26 mouse cellular contexts compared by ENCODE assay signal in genomic region chr2:77301687-77302389, GRCm38 (mm10). TPM values are rescaled to one million over a fixed set of nuclear protein-coding genes. Genes with fewer than 3 reads are reported as not detected.
DNase-seq lines count a peak whose midpoint lies in the region; ATAC-seq lines count a peak whose summit lies in the region.
"Had no signal": no experiment of that assay in that cellular context is flagged by ENCODE, and none has a peak within 500 bp of the region (broad histone marks: within the 10 kb centered on the region; RNA-seq: fewer than 3 reads in every experiment).

No protein-coding gene starts in this region.

- no peaks in the 10 kb centered on the region for H3K4me1 ChIP-seq in forebrain, embryonic 15.5 days
- H3K4me1 ChIP-seq in hindbrain, embryonic 15.5 days (replicated peaks): no peaks in the 10 kb centered on the region
- peaks cover 7% of the 10 kb centered on the region for H3K4me1 ChIP-seq in midbrain, embryonic 15.5 days
- H3K4me1 ChIP-seq: embryonic facial prominence, embryonic 12.5 days; heart, embryonic 12.5 days; limb, embryonic 15.5 days had no signal

- H3K36me3 ChIP-seq in forebrain, embryonic 15.5 days: no peaks in the 10 kb centered on the region
- H3K36me3 ChIP-seq in hindbrain, embryonic 15.5 days: no peaks in the 10 kb centered on the region
- no peaks in the 10 kb centered on the region for H3K36me3 ChIP-seq in midbrain, embryonic 15.5 days (replicated peaks)
- H3K36me3 ChIP-seq: embryonic facial prominence, embryonic 12.5 days; G1E; heart, embryonic 12.5 days; limb, embryonic 15.5 days had no signal

- no peak overlapping the region for H3K9ac ChIP-seq in forebrain, embryonic 15.5 days (replicated peaks)
- no peak overlapping the region for H3K9ac ChIP-seq in hindbrain, embryonic 15.5 days
- no peak overlapping the region for H3K9ac ChIP-seq in midbrain, embryonic 15.5 days
- H3K9ac ChIP-seq: embryonic facial prominence, embryonic 12.5 days; heart, embryonic 12.5 days; limb, embryonic 15.5 days; liver, embryonic 14.5 days; lung, embryonic 14.5 days had no signal

- WGBS in forebrain, embryonic 15.5 days: 53% methylated on average over 9 of the region's 9 CpGs
- 53% methylated on average over 9 of the region's 9 CpGs for WGBS in hindbrain, embryonic 15.5 days
- WGBS in midbrain, embryonic 15.5 days: 41% methylated on average over 9 of the region's 9 CpGs

- H3K4me2 ChIP-seq in forebrain, embryonic 15.5 days (replicated peaks): no peak overlapping the region
- no peak overlapping the region for H3K4me2 ChIP-seq in hindbrain, embryonic 15.5 days
- no peak overlapping the region for H3K4me2 ChIP-seq in midbrain, embryonic 15.5 days
- H3K4me2 ChIP-seq: embryonic facial prominence, embryonic 12.5 days; heart, embryonic 12.5 days; limb, embryonic 15.5 days; lung, embryonic 14.5 days had no signal

- peak; percentile 14 for DNase-seq in left cerebral cortex, postnatal 4 days
- DNase-seq in left cerebral cortex, postnatal 25 days (ENCODE audit: low spot score in 2 of 2): no peak
- no peak for DNase-seq in adrenal gland, postnatal 14 days
- DNase-seq: B cell, adult 2 months; cerebellum, adult 11-12 months; cerebellum, postnatal 10 days; gastrocnemius, postnatal 10 days; heart, adult 11 months; heart, postnatal 10 days; kidney, postnatal 4 days; lung, embryonic 14.5 days; thymus, adult 18-20 months; thymus, postnatal 36 days had no signal

- no peaks in the 10 kb centered on the region for H3K27me3 ChIP-seq in forebrain, embryonic 15.5 days
- H3K27me3 ChIP-seq in hindbrain, embryonic 15.5 days: no peaks in the 10 kb centered on the region
- no peaks in the 10 kb centered on the region for H3K27me3 ChIP-seq in midbrain, embryonic 15.5 days (replicated peaks)
- H3K27me3 ChIP-seq: CH12.LX; embryonic facial prominence, embryonic 12.5 days; heart, embryonic 12.5 days; limb, embryonic 15.5 days; Patski had no signal

- H3K27ac ChIP-seq in forebrain, embryonic 15.5 days (replicated peaks): no peak overlapping the region
- no peak overlapping the region for H3K27ac ChIP-seq in hindbrain, embryonic 15.5 days (replicated peaks)
- H3K27ac ChIP-seq in midbrain, embryonic 15.5 days: peak overlapping the region; percentile 65
- H3K27ac ChIP-seq: embryonic facial prominence, embryonic 12.5 days; limb, embryonic 15.5 days; liver, embryonic 14.5 days had no signal

- 0 out of 2 replicates have a peak, but pooled peaks have one; percentile 60 for ATAC-seq in forebrain, embryonic 15.5 days (replicated peaks)
- ATAC-seq in hindbrain, embryonic 15.5 days (ENCODE audit: low FRiP score, low read depth): peak; percentile 76; the same call in 1 of the 2 replicates
- peak; percentile 90 for ATAC-seq in midbrain, embryonic 15.5 days (replicated peaks)
- no peak for ATAC-seq in erythroblast, adult 5-6 weeks (replicated peaks; ENCODE audit: low FRiP score, poor library complexity, severe bottlenecking)
- ATAC-seq: intestine, postnatal 0 days; Patski had no signal

- no peak overlapping the region for H3K4me3 ChIP-seq in forebrain, embryonic 15.5 days
- H3K4me3 ChIP-seq in hindbrain, embryonic 15.5 days: no peak overlapping the region
- no peak overlapping the region for H3K4me3 ChIP-seq in midbrain, embryonic 15.5 days
- H3K4me3 ChIP-seq: embryonic facial prominence, embryonic 12.5 days; erythroblast, embryonic 14.5 days; heart, embryonic 12.5 days; limb, embryonic 15.5 days had no signal

- H3K9me3 ChIP-seq in forebrain, embryonic 15.5 days: no peaks in the 10 kb centered on the region
- H3K9me3 ChIP-seq in hindbrain, embryonic 15.5 days: no peaks in the 10 kb centered on the region
- no peaks in the 10 kb centered on the region for H3K9me3 ChIP-seq in midbrain, embryonic 15.5 days
- H3K9me3 ChIP-seq: embryonic facial prominence, embryonic 12.5 days; heart, embryonic 12.5 days; limb, embryonic 15.5 days had no signal

- intact Hi-C loops in left cerebral cortex, postnatal 4 days (cut with DNase I): no loop called here
- intact Hi-C loops in left cerebral cortex, postnatal 25 days (cut with DNase I): no loop called here

RNA-seq across cellular contexts. Expression of gene Sestd1, which starts 21.4 kb away (rescaled TPM):
- total RNA-seq in left cerebral cortex, postnatal 4 days (2021): 100 to 1,000 TPM; 128 to 132 TPM
- 10 to 100 TPM; 62.3 to 64.6 TPM for total RNA-seq in left cerebral cortex, postnatal 25 days (2021)
- polyA plus RNA-seq in forebrain, embryonic 15.5 days (2015; fragmentation: Nextera tagmentation; extraction: Ambion mirVana): 40.5 and 41.7 TPM in 2 replicates
- polyA plus RNA-seq in hindbrain, embryonic 15.5 days (2015; fragmentation: Nextera tagmentation; extraction: Ambion mirVana): 28.1 and 30.5 TPM in 2 replicates
- polyA plus RNA-seq in midbrain, embryonic 15.5 days (2015; fragmentation: Nextera tagmentation; extraction: Ambion mirVana): 36.3 and 38.1 TPM in 2 replicates
- total RNA-seq in adrenal gland, postnatal 14 days (2021): 15.5 and 17.8 TPM in 2 replicates
- 0.38 TPM in 1 of 2 replicates, not detected in the other for total RNA-seq in erythroblast, adult 5-6 weeks (2015; ENCODE audit: low replicate concordance)
- total RNA-seq in erythroblast, adult 5-6 weeks (2017; ENCODE audit: low replicate concordance): 0.51 and 0.70 TPM in 2 replicates
- total RNA-seq: CH12.LX had no signal
- polyA plus RNA-seq: erythroblast, embryonic 14.5 days had no signal
